Mouse (Mus musculus): Measurements from ENCODE around the gene Tenm2.

DNA sequence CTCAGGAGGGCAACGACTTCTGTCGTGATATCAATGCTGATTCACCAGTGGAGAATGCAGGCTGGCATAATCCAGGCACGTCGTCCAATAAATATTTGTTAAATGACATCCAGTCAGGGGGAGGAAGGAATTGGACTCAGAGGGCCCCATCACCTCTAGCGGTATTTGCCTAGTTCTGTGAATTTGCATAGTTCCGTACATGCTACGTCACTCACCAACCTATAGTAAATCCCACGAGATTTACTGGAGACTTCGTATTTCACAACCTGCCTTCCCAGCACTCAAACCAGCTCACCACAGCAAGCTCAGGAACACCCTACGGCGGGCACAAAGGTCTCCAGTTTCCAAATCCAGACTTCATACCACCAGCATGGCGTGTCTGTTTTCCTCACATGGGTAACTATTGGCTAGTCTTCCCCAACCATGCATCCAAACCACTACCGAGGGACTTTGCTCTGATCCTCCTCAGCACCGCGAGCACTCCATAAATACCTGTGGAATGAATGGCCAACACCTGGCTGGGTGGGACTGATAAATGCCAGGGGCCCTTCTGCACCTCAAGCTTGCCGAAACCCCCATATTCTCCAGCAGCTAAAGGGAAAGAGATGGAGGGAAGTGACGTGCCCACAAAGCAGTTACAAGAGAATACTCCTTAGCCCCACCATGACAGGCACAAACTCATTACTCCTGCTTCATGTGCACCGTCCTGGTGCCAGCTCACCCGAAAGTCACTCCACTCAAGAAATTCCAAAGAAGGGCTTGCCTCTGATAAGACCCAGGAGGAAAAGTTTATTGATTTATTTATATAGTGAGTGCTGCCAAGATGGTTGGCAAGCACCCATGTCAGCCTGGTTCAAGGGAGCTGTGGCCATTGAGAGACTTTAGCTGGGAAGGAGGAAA is 1264.7 kb downstream of the Tenm2 start:
- TF ChIP-seq CTCF (IDR thresholded peaks at IDR 0.05) (no peak), POLR2A (IDR thresholded peaks at IDR 0.05; ENCODE audit: insufficient read depth, low read depth, low read length) (no peak)
